Mouse (Mus musculus): ENCODE data around the gene Sik3. TPM values are rescaled to one million over a fixed set of nuclear protein-coding genes. Genes with fewer than 3 reads are reported as not detected.

Sik3 gene
- total and polyA plus RNA-seq, 3 experiments = 30.7 to 81.1 (median 62.1) TPM

- WGBS = 28% methylated on average over 4 of the region's 4 CpGs
- Histone ChIP-seq H3K9ac (ENCODE audit: low read depth, low read length) (no peak overlapping the region), H3K27me3 (ENCODE audit: control insufficient read depth, insufficient read depth, low read length) (no peaks in the 10 kb centered on the region), H3K36me3 (ENCODE audit: control insufficient read depth, insufficient read depth, low read length) (peaks cover 15% of the 10 kb centered on the region), H3K27ac (peak overlapping the region; percentile 68), H3K4me3 (no peak overlapping the region), H3K79me2 (replicated peaks; ENCODE audit: control insufficient read depth, insufficient read depth, low read length) (0 out of 2 replicates have a peak, but pooled peaks cover 1% of the 10 kb centered on the region), H3K4me1 (ENCODE audit: control insufficient read depth, insufficient read depth, low read length) (peaks cover 12% of the 10 kb centered on the region)
- intact Hi-C loops (cut with DNase I) = no loop called here
- peak in 1 of 2 experiments; percentile 20 for DNase-seq
- no peak for TF ChIP-seq EP300 (IDR thresholded peaks at IDR 0.05; ENCODE audit: insufficient read depth, low read depth, low read length)
- TF ChIP-seq POLR2A (IDR thresholded peaks at IDR 0.05; ENCODE audit: insufficient read depth, low read depth, low read length) = no peak
- TF ChIP-seq CTCF (IDR thresholded peaks at IDR 0.05) = no peak
These were observed 144.1 kb downstream of the Sik3 start for GRCm38 (mm10) chr9:46156711-46157110.

- Histone ChIP-seq H3K4me1 (ENCODE audit: control insufficient read depth, insufficient read depth, low read length) (peaks cover 12% of the 10 kb centered on the region), H3K27ac (no peak overlapping the region), H3K4me3 (no peak overlapping the region), H3K79me2 (replicated peaks; ENCODE audit: control insufficient read depth, insufficient read depth, low read length) (0 out of 2 replicates have a peak, but pooled peaks cover 1% of the 10 kb centered on the region), H3K9ac (ENCODE audit: low read depth, low read length) (no peak overlapping the region), H3K36me3 (ENCODE audit: control insufficient read depth, insufficient read depth, low read length) (peaks cover 12% of the 10 kb centered on the region), H3K27me3 (ENCODE audit: control insufficient read depth, insufficient read depth, low read length) (no peaks in the 10 kb centered on the region)
- DNase-seq = no peak
- 87% methylated on average over 4 of the region's 4 CpGs for WGBS
- intact Hi-C loops (cut with DNase I) = no loop called here
- TF ChIP-seq POLR2A (IDR thresholded peaks at IDR 0.05; ENCODE audit: insufficient read depth, low read depth, low read length) = no peak
These were observed 145.7 kb downstream of the Sik3 start for GRCm38 (mm10) chr9:46158273-46158813.

GRCm38 (mm10) chr9:46163430-46163829 lies 150.8 kb downstream of the Sik3 start:
- intact Hi-C loops (cut with DNase I) = no loop called here
- Histone ChIP-seq H3K27me3 (ENCODE audit: control insufficient read depth, insufficient read depth, low read length) (no peaks in the 10 kb centered on the region), H3K79me2 (replicated peaks; ENCODE audit: control insufficient read depth, insufficient read depth, low read length) (0 out of 2 replicates have a peak, but pooled peaks cover 1% of the 10 kb centered on the region), H3K36me3 (ENCODE audit: control insufficient read depth, insufficient read depth, low read length) (no peaks in the 10 kb centered on the region), H3K27ac (peak overlapping the region; percentile 58), H3K9ac (ENCODE audit: low read depth, low read length) (no peak overlapping the region), H3K4me3 (no peak overlapping the region), H3K4me1 (ENCODE audit: control insufficient read depth, insufficient read depth, low read length) (peaks cover 8% of the 10 kb centered on the region)
- TF ChIP-seq CTCF (IDR thresholded peaks at IDR 0.05) = no peak
- no peak for TF ChIP-seq POLR2A (IDR thresholded peaks at IDR 0.05; ENCODE audit: insufficient read depth, low read depth, low read length)
- no peak for TF ChIP-seq EP300 (IDR thresholded peaks at IDR 0.05; ENCODE audit: insufficient read depth, low read depth, low read length)
- WGBS = 48% methylated on average over 8 of the region's 8 CpGs
- peak in 1 of 2 experiments; percentile 48 for DNase-seq

GRCm38 (mm10) chr9:46168802-46169201 lies 156.2 kb downstream of the Sik3 start:
- WGBS = 79% methylated on average over 4 of the region's 4 CpGs
- no peaks in the 10 kb centered on the region for H3K36me3 ChIP-seq (ENCODE audit: control insufficient read depth, insufficient read depth, low read length)
- DNase-seq = no peak
- no peaks in the 10 kb centered on the region for H3K27me3 ChIP-seq (ENCODE audit: control insufficient read depth, insufficient read depth, low read length)
- H3K79me2 ChIP-seq (replicated peaks; ENCODE audit: control insufficient read depth, insufficient read depth, low read length) = 0 out of 2 replicates have a peak, but pooled peaks cover 1% of the 10 kb centered on the region
- H3K4me1 ChIP-seq (ENCODE audit: control insufficient read depth, insufficient read depth, low read length) = peaks cover 2% of the 10 kb centered on the region
- TF ChIP-seq CTCF (IDR thresholded peaks at IDR 0.05) (no peak), EP300 (IDR thresholded peaks at IDR 0.05; ENCODE audit: insufficient read depth, low read depth, low read length) (no peak), POLR2A (IDR thresholded peaks at IDR 0.05; ENCODE audit: insufficient read depth, low read depth, low read length) (no peak)
- H3K4me3 ChIP-seq = no peak overlapping the region
- H3K9ac ChIP-seq (ENCODE audit: low read depth, low read length) = no peak overlapping the region
- H3K27ac ChIP-seq = no peak overlapping the region
- intact Hi-C loops (cut with DNase I) = no loop called here

- H3K4me1 ChIP-seq (ENCODE audit: control insufficient read depth, insufficient read depth, low read length) = peaks cover 1% of the 10 kb centered on the region; the same call in 1 of the 2 replicates
- intact Hi-C loops (cut with DNase I) = no loop called here
- no peak overlapping the region for H3K27ac ChIP-seq
- 0 out of 2 replicates have a peak, but pooled peaks cover 1% of the 10 kb centered on the region for H3K79me2 ChIP-seq (replicated peaks; ENCODE audit: control insufficient read depth, insufficient read depth, low read length)
- no peak overlapping the region for H3K4me3 ChIP-seq
- WGBS = 89% methylated on average over 2 of the region's 2 CpGs
- no peak for TF ChIP-seq EP300 (IDR thresholded peaks at IDR 0.05; ENCODE audit: insufficient read depth, low read depth, low read length)
- TF ChIP-seq CTCF (IDR thresholded peaks at IDR 0.05) = no peak
- no peak for TF ChIP-seq POLR2A (IDR thresholded peaks at IDR 0.05; ENCODE audit: insufficient read depth, low read depth, low read length)
- H3K9ac ChIP-seq (ENCODE audit: low read depth, low read length) = no peak overlapping the region
- H3K27me3 ChIP-seq (ENCODE audit: control insufficient read depth, insufficient read depth, low read length) = no peaks in the 10 kb centered on the region
- DNase-seq = no peak
- H3K36me3 ChIP-seq (ENCODE audit: control insufficient read depth, insufficient read depth, low read length) = no peaks in the 10 kb centered on the region
These were observed 159.6 kb downstream of the Sik3 start for GRCm38 (mm10) chr9:46172251-46172650.

- intact Hi-C loops (cut with DNase I) = no loop called here
- DNase-seq = no peak
These were observed 160.3 kb downstream of the Sik3 start for GRCm38 (mm10) chr9:46172953-46173352.

More at GRCm38 (mm10) chr9:46172953-46173352, 160.3 kb downstream of the Sik3 start:
- Histone ChIP-seq H3K79me2 (replicated peaks; ENCODE audit: control insufficient read depth, insufficient read depth, low read length) (0 out of 2 replicates have a peak, but pooled peaks cover 1% of the 10 kb centered on the region), H3K4me1 (ENCODE audit: control insufficient read depth, insufficient read depth, low read length) (peaks cover 1% of the 10 kb centered on the region; the same call in 1 of the 2 replicates), H3K27me3 (ENCODE audit: control insufficient read depth, insufficient read depth, low read length) (no peaks in the 10 kb centered on the region), H3K36me3 (ENCODE audit: control insufficient read depth, insufficient read depth, low read length) (no peaks in the 10 kb centered on the region), H3K9ac (ENCODE audit: low read depth, low read length) (no peak overlapping the region), H3K27ac (no peak overlapping the region), H3K4me3 (no peak overlapping the region)
- WGBS = 49% methylated on average over 2 of the region's 2 CpGs
- TF ChIP-seq CTCF (IDR thresholded peaks at IDR 0.05) (no peak), POLR2A (IDR thresholded peaks at IDR 0.05; ENCODE audit: insufficient read depth, low read depth, low read length) (no peak), EP300 (IDR thresholded peaks at IDR 0.05; ENCODE audit: insufficient read depth, low read depth, low read length) (no peak)
